Mouse (Mus musculus): ENCODE results near the gene Rab37.

Gene Rab37

DNA sequence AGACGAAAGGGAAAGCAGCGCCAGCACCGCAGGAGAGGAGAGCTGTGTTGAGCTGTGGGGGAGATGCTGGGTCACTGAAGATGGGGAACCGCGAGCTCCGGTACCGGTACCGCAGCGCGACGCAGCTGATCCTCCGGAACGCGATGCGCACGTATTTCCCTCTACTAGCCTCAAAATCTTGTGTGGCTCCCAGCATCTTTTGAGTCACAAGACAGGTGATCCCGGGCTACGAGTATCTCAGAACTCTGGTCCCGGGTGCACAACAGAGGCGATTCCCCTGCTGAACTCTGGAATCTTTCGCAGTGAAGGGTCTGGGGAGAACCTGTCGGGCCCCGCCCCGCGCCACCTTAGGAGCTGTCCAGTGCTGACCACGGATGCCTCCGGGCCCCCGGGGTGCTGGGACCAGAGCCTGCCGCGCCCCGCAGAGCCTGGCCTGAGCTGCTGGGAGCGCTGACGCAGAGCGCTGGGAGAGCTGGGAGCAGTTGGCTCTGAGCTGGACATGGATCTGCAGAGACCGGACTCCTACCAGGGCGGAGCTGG lies at the start of gene Rab37:
Rab37 (plus strand) TSS at position 70 of the 540 bp plus-strand sequence.
- no peak for DNase-seq (ENCODE audit: extremely low read depth, low read depth, low spot score)

DNA sequence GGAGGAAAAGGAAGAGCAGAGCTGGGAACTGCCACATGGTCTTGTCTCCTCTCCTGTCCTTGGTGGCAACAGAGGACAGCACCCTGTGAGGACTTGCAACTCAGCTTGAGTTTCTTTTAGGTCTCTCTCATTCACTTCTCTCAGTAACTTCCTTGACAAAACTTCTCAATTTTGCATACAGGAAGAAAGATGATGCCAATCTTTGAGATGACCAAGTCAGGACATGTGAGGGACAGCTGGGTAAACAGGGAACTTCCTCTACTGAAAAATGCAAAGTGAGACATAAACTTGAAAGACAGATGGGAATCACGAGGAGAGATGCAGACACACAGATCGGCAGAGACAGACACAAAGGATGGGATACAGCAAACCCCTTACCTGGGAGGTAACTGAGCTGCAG lies 43.0 kb upstream of the Rab37 start, which contains the start of gene Cd300ld3:
Cd300ld3 (minus strand) TSS at position 151 of the 400 bp plus-strand sequence.
- no peak for DNase-seq (ENCODE audit: extremely low read depth, low read depth, low spot score)

DNA sequence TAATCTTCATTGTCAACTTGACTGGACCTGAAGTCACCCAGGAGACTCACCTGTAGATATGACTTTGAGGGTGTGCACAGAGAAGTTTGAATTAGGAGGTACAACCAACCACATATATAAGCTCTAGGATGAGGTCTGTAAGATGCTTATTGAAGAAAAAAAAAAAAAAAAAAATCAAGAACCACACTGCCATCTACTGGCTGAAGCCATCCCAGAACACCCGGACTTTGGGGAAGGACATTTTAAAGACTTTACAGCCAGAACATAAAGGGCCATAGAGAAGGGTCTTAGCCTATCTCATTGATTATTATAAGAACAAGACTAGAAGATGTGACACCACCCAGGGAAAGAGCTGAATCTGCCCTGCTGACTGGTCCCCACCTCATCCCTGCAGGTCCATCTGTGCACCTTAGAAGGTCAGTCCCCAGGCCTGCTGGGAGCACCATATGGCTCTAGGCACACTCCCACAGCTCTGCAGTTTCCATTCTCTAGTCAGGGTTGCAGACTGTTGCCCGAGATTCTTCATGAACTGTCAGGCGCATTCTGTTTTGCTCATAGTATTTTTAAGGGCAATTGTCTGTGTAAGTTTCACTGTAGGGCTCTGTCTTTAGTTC lies 41.8 kb upstream of the Rab37 start:
- DNase-seq (ENCODE audit: extremely low read depth, low read depth, low spot score) = no peak

DNA sequence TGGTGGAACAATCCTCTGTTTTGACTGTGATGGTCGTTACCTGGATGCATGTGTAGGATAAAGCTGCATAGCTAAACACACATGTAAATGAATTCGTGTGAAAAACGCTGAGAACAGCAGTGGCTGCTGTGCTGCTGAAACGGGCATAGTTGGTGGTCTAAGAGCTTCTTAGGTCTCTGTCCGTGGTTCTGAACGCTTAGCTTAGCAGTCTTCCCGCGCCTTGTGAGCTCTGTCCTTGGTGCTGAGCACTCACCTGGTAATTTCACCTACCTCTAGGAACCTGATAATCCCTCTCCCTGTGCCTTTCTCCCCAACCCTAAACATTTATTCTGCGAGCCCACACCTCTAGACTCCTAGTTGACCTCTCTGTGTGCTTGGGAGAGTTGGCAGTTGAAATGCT lies 39.0 kb upstream of the Rab37 start:
- DNase-seq (ENCODE audit: extremely low read depth, low read depth, low spot score) = no peak

DNA sequence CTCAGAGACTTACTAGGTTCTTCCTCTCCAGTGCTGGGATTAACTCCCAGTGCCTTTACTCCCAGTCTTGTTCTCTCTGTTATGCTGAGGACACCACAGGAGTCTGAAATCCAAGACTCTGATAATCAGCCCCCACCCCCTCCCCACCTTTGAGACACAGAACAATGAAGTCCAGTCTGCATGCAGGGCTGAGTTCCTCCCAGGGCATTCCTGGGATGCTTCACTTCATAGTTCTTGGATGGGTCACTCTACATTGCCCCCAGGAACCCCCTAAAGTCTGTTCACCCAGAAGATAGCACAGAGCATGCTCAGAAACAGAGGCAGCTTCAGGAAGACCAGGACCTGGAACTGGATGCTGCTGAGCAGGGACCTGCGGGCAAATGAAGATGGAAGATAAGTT lies 38.2 kb upstream of the Rab37 start:
- DNase-seq (ENCODE audit: extremely low read depth, low read depth, low spot score) = no peak

DNA sequence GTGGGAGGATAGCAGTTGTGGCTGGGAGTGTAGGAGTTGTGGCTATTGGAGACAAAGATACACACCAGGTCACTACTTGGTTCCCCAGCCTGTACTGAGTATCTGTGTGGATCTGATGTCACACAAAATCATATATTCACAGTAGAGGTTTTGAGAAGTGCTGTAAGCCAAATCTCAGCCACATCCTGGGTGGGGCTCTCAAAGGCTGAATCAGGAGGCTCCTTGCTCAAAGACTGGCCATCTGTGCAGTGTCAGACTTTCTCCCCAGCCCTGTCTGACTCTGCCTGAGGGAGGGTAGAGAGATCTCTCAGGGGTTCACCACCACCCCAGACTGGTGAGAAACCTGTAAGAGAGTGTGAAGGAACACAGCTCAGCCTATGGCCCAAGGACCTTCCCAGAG lies 36.7 kb upstream of the Rab37 start:
- no peak for DNase-seq (ENCODE audit: extremely low read depth, low read depth, low spot score)

DNA sequence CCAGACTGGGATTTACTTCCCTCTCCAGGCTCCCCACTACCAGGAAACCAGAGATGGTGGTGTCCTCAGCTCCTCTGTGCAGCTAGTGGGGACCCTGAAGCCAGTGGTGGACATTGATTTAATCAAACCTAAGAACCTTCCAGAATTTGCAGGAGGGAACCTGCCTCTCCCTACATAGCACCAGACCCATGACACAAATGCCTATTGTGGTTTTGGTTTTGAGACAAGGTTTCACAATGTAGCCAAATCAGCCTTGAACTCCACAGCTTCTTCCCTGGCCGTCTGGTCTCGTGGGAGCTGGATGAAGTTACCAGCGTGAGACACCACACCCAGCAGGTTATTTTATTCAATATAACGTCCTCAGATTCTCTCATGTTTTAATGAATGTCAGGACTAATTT lies 32.5 kb upstream of the Rab37 start:
- no peak for DNase-seq (ENCODE audit: extremely low read depth, low read depth, low spot score)

DNA sequence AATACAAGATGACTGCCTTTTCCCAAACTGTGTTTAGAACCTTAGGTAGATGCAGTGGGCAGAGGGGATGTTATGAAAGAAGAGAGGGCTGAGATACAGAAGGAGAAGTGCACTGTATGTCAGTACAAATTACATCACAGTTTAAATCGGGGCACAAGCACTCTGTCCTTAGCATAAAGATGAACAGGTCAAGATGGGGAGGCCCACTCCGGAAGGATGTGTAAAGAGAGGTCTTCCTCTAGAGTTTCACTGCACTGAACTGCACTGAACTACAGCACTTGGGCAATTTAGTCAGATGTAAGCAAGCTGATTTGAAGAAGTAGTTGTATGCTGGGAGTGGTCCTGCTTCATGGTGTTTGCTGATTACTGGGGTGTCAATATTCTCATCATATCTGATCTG lies 31.4 kb upstream of the Rab37 start:
- DNase-seq (ENCODE audit: extremely low read depth, low read depth, low spot score) = no peak

DNA sequence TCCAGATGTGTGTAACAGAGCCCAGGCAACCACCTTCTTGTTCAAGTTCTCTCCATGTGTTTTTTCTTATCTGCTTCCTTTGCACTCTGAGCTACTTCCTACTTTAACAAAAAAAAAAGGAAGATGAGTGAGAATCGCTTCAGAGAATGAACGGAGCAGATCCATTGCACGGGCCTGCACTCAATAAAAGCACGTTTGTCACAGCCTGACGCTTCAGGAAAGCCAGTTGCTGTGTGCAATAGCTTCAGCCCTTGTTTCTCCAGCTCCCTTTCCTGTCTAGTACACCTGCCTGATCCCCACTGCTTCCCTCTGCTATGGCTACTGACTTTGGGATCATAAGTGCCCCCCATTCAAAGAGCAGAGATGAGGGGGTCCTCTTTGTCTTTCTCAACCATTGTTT lies 29.2 kb upstream of the Rab37 start, which contains the start of gene Cd300e:
Cd300e (minus strand) TSS at position 101 of the 400 bp plus-strand sequence.
- no peak for DNase-seq (ENCODE audit: extremely low read depth, low read depth, low spot score)

DNA sequence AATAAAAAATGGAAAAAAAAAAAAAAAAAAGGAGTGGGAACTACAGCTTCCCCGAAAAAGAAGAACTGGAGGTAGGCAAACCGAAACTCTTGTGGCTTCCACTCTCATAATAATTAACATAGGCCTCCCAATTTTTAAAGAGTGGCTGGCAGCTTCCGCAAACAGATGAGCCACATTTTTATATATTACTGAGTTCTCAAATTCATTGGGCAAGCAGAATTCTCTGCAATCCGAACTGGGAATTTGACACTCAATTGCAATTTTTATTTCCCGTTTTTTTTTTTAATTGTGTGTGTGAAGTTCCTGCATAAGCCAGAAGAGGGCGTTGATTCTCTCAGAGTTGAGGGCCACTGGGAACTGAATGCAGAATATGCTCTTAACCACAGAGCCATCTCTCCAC lies 24.5 kb upstream of the Rab37 start:
- no peak for DNase-seq (ENCODE audit: extremely low read depth, low read depth, low spot score)

DNA sequence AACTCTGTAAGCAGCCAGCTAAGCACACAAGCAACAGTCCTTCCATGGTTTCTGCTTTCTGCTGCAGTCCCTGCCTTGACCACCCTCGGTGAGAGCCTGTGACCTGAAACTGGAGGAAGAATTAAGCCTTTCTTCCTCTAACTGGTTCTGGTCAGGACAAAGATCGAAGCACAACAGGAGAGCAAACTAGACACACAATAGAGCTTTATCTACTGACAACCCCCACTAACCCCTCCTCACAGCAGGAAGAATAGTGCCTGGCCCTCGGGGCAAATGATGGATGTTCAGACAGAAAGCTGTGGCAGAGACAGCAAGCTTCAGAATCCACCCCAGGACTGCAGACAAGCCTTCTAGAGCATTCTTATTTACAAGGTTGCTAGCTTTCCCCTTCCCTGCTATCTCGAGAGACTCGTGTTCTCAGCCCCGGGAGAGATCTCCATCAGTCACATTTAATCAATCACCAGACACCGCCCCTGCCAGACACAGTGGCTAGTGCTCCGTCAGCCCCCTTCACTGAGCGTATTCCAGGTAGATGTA lies 20.1 kb upstream of the Rab37 start:
- DNase-seq (ENCODE audit: extremely low read depth, low read depth, low spot score) = no peak

DNA sequence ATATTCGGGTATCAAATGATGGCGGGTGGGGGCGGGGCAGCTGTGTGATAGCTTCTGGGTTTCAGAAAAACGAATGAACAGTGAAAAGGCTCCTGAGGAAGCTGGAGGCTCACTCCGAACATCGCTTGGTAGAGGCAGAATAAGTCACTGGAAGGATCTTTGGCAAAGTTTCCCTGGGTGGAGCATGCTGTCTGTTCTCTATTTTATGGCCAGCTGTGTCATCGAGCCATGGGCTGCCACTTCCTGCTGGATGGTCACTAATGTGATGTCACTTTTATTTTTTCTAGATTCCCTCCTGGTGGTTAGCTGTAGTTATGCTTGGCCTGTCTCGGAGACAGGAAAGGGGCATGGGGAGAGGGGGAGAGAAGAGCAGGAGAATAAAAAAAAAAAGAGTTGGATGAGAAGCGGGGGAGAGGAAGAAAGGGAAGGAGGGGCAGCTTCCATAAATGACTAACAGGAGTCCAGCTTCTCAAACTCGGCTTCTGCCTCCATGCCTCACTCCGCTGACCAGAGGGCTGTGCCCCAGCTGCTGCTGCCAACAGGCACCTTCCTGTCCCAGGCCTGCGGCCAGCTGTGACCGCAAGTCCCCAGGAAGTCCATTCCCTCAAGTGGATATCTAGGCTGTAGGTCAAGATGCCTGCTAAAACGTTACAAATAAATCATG lies 19.5 kb upstream of the Rab37 start:
- DNase-seq (ENCODE audit: extremely low read depth, low read depth, low spot score) = peak; percentile 1

DNA sequence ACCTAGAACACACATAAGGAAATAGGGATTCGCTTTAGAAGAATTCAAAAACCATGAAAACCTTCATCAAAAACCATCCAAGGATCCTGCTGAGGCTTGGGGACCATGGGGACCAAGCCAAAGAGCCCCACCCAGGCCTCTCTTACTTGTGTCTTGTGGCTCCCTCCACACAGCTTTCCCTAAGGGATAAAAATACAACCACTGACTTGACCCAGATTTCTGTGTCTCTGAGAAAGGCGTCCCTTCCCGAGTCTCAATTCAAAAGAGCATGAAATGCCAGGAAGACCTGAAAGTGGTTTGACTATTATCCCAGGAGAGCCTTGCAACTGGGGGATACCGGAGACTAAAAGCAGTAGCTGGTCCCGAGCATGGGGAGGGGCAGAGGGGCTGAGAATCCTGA lies 18.2 kb upstream of the Rab37 start:
- no peak for DNase-seq (ENCODE audit: extremely low read depth, low read depth, low spot score)

DNA sequence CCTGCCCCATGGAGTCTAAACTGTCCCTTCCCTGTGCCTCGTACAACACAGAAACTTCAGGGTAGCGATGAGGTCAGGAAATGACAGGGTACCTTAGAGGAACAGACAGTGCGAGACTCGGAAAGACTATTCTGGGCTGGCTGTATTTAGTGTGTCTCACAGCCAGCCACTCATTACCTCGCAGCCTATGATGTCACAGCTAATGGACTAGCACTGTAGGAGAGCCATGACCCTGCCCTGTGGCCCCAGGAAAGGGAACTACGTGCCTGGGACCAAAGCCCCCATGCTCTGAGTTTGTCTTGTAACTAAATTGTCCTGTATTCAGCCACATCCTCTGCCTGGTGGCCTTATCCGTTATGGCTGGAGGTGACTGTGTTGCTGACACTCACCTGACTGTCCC lies 15.8 kb upstream of the Rab37 start:
- DNase-seq (ENCODE audit: extremely low read depth, low read depth, low spot score) = no peak

DNA sequence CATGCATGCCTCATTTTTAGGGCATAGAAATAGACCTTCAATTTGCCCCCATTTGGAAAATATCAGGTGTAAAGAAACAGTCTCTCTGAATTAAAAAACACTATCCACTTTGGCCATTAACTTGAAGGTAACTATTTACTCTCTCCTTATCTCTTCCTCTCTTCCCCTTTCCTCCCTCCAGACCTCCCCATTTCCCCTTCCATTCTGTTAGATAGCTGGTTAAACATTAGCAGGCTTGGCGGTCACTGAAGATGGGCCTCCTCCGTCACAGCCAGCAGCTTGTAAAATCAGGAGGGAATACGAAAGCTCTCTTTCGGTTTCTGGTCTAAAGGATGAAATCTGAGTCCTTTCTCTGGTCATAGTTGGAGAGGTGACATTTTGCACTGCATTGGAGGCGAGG lies 15.4 kb upstream of the Rab37 start:
- DNase-seq (ENCODE audit: extremely low read depth, low read depth, low spot score) = no peak

DNA sequence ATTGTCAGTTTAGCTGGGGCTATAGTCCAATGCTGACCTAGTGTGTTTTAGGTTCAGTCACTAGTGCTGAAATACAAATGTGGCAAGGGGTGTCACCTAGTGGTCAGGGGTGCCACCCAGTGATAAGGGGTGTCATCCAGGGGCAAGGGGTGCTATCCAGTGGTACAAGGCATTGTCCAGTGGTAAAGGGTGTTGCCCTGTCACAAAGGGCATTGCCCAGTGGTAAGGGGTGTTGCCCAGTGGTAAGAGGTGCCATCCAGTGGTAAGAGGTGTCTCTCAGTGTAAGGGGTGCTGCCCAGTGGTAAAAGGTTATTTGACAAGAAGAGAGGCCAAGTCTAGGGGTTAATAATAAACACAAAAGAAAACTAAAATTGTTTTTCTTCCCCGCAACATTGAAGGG lies 13.8 kb upstream of the Rab37 start:
- DNase-seq (ENCODE audit: extremely low read depth, low read depth, low spot score) = no peak

DNA sequence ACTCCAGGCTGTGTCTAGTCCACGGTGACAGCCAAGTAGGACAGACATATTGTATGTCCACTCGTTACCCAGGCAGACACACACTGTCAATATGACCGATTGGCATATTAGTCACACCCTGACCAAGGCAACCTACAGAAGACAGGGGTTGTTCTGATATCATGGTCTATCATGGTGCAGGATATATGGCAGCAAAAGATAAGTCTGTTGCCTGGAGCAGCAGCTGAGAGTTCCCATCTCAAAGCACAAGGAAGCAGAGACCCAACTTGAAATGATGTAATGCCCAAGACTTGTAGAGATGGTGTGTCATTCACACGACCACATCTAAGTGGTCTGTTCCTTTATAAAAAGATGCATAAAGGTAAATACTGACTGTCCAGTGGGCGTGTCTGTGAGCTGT lies 12.6 kb upstream of the Rab37 start:
- DNase-seq (ENCODE audit: extremely low read depth, low read depth, low spot score) = no peak

DNA sequence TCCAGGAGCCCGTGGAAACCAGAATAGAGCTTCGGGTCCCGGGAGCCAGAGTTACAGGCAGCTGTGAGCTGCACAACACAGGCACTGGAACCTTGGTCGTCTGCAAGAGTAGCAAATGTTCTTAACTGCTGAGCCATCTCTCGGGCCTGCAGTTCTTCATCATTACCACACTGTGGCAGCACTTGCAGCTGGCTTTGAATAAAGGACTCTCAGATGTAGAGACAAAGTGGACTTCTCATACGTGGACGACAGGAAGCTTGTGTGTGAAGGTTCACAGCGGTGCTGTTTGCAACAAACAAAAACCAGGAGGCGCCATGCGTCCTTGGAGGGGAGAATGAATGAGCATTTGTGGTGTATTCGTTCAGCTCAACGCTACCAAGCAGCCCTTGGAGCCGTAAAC lies 10.3 kb upstream of the Rab37 start:
- DNase-seq (ENCODE audit: extremely low read depth, low read depth, low spot score) = no peak

DNA sequence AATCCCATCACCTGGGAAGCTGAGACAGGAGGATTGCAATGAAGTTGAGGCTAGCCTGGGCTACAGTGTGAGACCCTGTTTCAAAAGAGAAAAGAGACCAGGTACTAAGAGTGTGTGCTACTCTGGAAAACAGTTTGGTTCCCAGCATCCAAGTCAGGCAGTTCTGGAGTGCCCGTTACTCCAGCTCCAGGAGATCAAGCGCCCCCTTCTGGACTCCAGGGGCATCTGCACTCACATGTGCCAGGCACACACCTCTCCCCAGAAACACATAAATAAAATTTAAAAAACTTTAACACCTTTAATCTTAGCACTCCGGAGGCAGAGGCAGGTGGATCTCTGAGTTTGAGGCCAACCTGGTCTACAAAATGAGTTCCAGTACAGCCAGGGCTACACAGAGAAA lies 9.9 kb upstream of the Rab37 start:
- DNase-seq (ENCODE audit: extremely low read depth, low read depth, low spot score) = no peak

DNA sequence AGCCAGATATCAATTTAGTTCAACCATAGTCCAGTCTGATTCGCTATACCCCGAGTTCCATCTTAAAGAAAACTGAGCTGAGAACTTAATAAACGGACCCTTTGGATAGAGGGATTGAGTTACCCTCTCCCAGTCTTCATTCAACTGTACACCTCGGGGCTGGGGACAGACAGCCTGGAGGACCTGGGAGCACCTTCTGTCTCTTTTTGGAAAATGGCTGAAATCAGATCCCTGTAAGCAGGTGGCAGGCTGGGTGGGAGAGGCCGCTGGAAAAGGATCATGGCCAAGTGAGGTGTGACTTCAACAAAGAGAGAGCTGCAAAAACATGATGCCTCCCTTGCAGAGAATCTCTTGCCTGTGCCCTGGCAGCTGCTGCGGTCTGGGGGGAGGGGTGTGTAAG lies 9.0 kb upstream of the Rab37 start:
- DNase-seq (ENCODE audit: extremely low read depth, low read depth, low spot score) = no peak

DNA sequence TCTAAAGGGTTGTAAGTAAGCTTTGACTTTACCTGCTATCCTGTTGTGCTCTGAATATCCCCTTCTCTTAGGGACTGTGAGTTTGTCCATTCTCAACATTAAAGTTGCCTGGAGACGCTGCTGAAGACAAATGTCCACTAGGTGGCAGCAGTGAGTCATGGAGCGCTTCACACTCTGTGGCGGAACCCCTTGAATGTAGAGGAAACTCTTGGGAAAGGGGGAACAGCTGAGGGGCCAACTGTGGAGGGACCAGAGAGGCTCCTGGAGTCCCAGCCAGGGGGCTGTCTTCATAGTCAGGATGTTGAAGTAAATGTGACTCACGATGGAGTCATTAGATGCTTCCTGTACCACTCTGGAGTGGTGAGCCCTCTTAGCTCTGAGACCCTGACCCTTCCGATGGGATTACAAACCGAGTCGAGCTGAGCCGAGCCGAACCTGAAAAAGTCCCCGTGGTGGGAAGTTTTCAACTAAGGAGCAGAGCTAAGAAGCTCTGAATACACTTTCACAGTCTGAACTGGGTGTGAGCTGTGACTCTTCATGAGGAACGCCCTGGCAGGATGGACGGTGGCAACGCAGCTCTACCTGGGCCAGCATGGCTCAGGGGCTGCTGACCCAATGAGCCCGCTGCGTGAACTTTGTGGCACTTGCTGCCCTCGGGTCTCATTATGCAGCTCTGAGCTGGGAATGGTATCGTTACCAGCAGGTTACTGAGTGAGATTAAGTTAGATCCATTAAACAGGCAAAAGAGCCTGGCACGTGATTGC lies 7.7 kb upstream of the Rab37 start:
- DNase-seq (ENCODE audit: extremely low read depth, low read depth, low spot score) = no peak

DNA sequence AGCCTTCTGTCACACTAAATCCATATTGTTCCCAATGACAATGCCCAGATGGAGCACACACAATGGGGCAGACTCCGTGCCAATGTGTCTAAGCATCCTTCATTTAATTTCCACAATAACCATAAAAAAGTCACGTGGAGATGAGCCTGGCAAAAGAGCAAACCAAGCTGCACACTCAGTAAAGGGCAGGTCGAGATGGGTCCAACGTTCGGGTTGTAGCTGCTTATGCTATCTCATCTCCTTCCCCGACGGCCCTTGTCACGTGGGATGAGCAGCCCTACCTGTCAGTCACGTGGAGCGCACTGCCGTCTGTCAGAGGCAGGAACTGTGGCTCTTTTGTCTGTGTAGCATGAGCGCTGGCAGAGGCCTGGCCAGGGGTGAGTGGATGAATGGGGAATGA lies 6.6 kb upstream of the Rab37 start:
- DNase-seq (ENCODE audit: extremely low read depth, low read depth, low spot score) = no peak

Data from fat pad, adult 2 months (tissue).